Mouse (Mus musculus): ENCODE measurements around the gene Ebf1.

DNA sequence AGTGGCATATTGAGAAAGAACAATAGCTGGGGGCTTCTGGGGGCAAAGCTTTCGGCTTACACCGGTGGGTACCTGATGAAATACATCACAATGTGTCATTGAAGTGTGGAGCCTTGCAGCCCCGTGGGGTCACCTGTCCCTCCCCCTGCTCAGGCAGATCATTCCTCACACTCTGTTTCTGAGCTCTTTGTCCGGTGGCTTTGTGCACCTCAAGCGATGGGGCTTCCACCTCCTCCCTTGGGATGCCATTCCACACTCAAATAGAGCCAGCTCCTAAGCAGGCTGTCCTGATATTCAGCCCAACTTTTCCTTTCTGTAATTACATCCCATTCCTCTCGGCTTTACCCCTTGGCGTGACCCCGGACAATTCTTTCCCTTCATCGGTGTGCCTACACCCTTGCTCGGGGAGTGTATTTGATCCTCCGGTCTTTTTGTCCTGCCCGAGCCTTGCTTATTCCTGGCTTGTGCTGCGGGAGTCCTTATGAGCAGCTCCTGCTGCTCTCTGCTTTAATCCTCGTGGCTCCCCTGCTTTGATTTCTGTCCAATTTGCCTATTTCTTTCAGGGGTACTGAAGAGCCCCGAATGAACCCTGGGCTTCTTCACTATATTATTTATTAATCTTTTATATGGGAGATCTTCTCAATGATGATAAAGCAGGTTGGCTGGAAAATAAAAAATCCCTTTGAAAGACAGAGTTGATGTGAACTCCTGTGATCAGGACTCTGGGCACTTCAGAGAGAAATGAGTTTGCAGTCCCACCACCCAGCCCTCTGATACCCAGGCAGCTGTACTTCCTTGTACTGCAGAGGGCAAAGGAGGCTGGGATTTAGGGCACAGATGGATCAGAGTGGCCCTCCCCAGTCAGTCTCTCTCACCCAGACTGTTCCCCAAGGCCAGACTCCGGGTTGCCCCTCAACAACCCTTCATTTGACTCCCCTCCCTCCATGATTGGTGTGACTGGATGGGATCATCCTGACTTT is 160.5 kb downstream of the Ebf1 start:
- TF ChIP-seq MAX (IDR thresholded peaks at IDR 0.05; ENCODE audit: low read length) (no peak), NRF1 (IDR thresholded peaks at IDR 0.05; ENCODE audit: insufficient read depth, low read depth, low read length, poor library complexity, severe bottlenecking) (no peak), MXI1 (IDR thresholded peaks at IDR 0.05; ENCODE audit: low read depth, low read length) (no peak)

Data from MEL (cell line).